Mouse (Mus musculus): Measurements from ENCODE around the gene Srm.

The Srm gene

GRCm38 (mm10) chr4:148638302-148638701, 47.0 kb downstream of the Srm start:
- DNase-seq, result no peak

DNA sequence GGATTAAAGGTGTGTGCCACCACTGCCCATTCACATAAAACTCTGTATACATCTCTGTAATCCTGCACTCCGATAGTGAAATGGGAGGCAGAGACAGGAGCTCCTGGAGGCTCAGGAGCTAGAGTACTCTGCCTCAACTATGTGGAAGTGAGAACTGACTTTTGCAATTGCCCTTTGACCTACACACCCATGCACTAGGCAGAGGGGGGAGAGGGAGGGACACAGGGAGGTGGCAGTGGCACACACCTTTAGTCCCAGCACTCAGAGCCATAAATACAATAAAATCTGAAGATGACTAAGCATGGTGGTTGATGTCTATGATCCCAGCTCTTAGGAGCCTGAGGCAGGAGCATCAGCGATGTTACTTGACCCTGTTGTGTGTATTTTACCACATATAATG, 48.2 kb downstream of the Srm start:
- DNase-seq, result no peak

GRCm38 (mm10) chr4:148641121-148641520, 49.8 kb downstream of the Srm start:
- no peak for DNase-seq

DNA sequence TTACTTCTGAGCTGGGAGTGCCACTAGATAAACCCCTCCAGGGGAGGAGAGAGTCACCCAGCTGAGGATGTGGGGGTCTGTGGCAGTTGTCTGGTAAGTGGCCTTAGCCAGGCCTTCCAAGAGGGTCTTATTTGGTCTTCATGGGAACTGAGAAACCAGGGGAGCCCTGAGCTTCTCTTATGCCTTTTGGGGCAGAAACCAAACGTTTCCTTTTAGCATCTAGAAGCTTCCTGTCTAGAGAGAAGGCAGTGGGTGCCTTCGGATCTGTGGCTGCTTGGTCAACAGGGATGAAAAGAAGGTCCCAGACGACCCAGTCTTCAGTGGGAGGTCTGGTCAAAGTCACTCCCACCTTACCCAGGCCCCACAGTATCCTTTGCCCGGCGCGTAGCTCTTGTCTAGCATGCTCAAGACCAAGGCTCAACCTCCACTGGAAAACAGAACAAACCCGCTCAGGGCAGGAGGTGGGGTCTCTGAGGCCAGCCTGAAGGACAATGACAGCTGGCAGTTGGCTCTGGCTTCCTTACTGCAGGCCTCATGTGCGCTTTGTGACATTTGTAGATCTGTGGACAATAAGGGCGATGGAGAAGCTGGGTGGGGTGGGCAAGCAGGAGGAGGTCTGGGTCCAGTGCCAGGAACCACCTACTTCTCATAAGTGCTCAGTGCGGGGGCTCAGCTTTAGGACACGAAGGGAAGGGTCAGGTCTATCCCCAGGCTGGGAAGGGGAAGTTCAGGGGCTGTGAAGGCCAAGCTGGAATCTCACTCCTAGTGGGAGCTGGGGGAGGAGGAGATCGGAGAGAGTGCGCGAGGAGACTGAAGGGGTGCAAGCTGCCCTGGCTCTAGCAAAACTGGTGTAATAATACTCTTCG, 52.2 kb downstream of the Srm start, which contains the start of gene Gm572:
Gene Gm572, plus strand, starts transcription at position 27 of the 866 bp plus-strand sequence.
- DNase-seq, result no peak

GRCm38 (mm10) chr4:148644157-148644511, 52.8 kb downstream of the Srm start:
- peak; percentile 89 for DNase-seq

Measured in thymus, postnatal 14 days (tissue).